Mouse (Mus musculus): ENCODE measurements around the gene Rps6ka4. TPM values are rescaled to one million over a fixed set of nuclear protein-coding genes. Genes with fewer than 3 reads are reported as not detected.

Rps6ka4 gene
- total RNA-seq, 2 experiments from 2014 or later, result 9.4 to 10.2 TPM

DNA sequence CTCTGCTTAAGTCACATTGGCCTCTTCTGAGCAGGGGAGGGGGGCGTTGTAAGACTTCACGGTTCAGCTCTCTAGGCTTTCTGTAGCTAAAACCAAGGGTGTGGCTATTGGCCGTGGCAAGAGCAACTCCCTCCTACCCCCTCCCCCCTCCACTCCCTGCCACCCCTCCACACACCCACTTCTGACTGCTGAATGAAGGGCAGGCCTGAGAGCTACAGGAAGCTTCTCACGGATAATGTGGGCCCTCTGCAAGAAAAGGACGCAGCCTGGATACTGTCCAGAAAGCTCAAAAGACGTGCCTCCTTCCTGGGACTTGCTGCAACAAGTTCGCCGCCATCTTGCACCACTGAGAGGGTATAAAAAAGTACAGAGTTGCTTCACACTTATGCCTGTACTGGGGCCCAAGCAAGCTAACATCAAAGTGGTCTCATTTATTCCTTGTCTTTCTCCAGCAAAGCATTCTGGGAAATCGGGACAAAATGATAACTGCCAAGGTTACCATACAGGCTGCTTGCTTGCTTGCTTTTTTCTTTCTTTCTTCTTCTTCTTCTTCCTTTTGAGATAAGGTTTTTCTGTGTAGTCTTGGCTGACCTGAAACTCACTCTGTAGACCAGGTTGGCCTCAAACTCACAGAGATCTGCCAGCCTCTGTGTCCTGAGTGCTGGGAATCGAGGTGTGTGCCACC, 21.2 kb downstream of the Rps6ka4 start:
- ATAC-seq (replicated peaks; ENCODE audit: low FRiP score, low TSS enrichment, poor library complexity, severe bottlenecking), result 0 out of 2 replicates have a peak, but pooled peaks have one; percentile 31

DNA sequence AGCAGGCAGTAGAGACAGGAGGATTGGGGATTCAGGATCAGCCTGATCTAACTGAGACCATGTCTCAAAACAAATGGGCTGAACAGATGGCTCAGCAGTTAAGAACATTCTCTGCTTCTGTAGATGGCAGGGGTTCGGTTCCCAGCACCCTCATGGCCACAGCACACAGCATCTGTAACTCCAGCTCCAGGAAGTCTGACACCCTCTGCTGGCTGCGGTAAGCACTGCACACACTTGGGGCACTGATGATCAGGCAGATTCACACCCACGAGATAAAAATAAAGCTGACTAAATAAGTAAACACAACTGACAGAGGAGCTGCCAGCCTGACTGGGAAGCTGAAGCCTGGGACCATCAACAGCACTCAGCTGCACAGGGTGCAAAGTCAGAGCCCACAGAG, 25.5 kb downstream of the Rps6ka4 start:
- ATAC-seq (replicated peaks; ENCODE audit: low FRiP score, low TSS enrichment, poor library complexity, severe bottlenecking), result no peak

DNA sequence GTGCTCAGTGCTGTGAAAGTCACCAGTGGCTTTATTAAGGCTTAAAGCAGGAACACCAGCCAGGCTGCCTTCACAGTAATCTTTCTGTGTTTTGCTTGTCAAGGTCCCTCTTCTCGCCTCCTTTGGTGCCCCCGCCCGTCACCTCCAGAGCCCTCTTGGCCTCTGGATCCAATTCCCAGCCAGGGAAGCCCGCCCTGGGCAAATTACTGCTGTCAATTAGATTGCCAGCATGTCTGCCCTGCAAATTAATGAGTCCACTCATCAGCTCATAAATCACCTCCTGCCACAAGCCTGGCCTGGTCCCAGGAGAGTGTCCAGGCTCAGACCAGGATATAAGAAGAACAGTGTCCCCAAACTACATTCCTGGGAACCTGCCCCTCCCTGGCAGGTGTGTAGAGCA, 26.1 kb downstream of the Rps6ka4 start:
- ATAC-seq (replicated peaks; ENCODE audit: low FRiP score, low TSS enrichment, poor library complexity, severe bottlenecking), result no peak

Other genes with a start within 250 kb of the Rps6ka4 start
- gene Ccdc88b, start 17.6 kb upstream of the Rps6ka4 start, total RNA-seq (2014; fragmentation: Nextera tagmentation), result 10.1 and 17.8 TPM in 2 replicates
- 14.9 and 17.8 TPM in 2 replicates for gene Ccdc88b, start 17.6 kb upstream of the Rps6ka4 start, total RNA-seq (2017)
- gene Trmt112, start 69.1 kb upstream of the Rps6ka4 start, total RNA-seq (2014; fragmentation: Nextera tagmentation), result 185 and 221 TPM in 2 replicates
- 235 and 364 TPM in 2 replicates for gene Trmt112, start 69.1 kb upstream of the Rps6ka4 start, total RNA-seq (2017)
- 76.5 and 87.1 TPM in 2 replicates for gene Prdx5, start 69.5 kb upstream of the Rps6ka4 start, total RNA-seq (2014; fragmentation: Nextera tagmentation)
- 101 and 126 TPM in 2 replicates for gene Prdx5, start 69.5 kb upstream of the Rps6ka4 start, total RNA-seq (2017)
- gene Esrra, start 81.2 kb upstream of the Rps6ka4 start, total RNA-seq (2014; fragmentation: Nextera tagmentation), result 14.1 and 18.9 TPM in 2 replicates
- 10.8 and 18.4 TPM in 2 replicates for gene Esrra, start 81.2 kb upstream of the Rps6ka4 start, total RNA-seq (2017)
- gene Catsperz, start 84.7 kb upstream of the Rps6ka4 start, total RNA-seq (2014; fragmentation: Nextera tagmentation), result not detected in 2 replicates
- not detected in 2 replicates for gene Catsperz, start 84.7 kb upstream of the Rps6ka4 start, total RNA-seq (2017)
- not detected in 2 replicates for gene Kcnk4, start 93.9 kb upstream of the Rps6ka4 start, total RNA-seq (2014; fragmentation: Nextera tagmentation)
- not detected in 2 replicates for gene Kcnk4, start 93.9 kb upstream of the Rps6ka4 start, total RNA-seq (2017)
- gene Bad, start 101.2 kb upstream of the Rps6ka4 start, total RNA-seq (2014; fragmentation: Nextera tagmentation), result 17.5 and 20.6 TPM in 2 replicates
- gene Bad, start 101.2 kb upstream of the Rps6ka4 start, total RNA-seq (2017), result 29.0 and 39.2 TPM in 2 replicates
- 8.0 and 16.1 TPM in 2 replicates for gene Gpr137, start 101.8 kb upstream of the Rps6ka4 start, total RNA-seq (2014; fragmentation: Nextera tagmentation)
- 7.0 and 15.7 TPM in 2 replicates for gene Gpr137, start 101.8 kb upstream of the Rps6ka4 start, total RNA-seq (2017)
- 316 and 412 TPM in 2 replicates for gene Ppp1r14b, start 134.3 kb upstream of the Rps6ka4 start, total RNA-seq (2014; fragmentation: Nextera tagmentation)
- gene Ppp1r14b, start 134.3 kb upstream of the Rps6ka4 start, total RNA-seq (2017), result 174 and 192 TPM in 2 replicates
- gene Plcb3, start 135.8 kb upstream of the Rps6ka4 start, total RNA-seq (2014; fragmentation: Nextera tagmentation), result 12.1 and 18.6 TPM in 2 replicates
- 4.3 and 4.8 TPM in 2 replicates for gene Plcb3, start 135.8 kb upstream of the Rps6ka4 start, total RNA-seq (2017)
- 63.5 and 120 TPM in 2 replicates for gene Fkbp2, start 139.9 kb upstream of the Rps6ka4 start, total RNA-seq (2014; fragmentation: Nextera tagmentation)
- 72.8 and 85.4 TPM in 2 replicates for gene Fkbp2, start 139.9 kb upstream of the Rps6ka4 start, total RNA-seq (2017)
- 56.3 and 71.4 TPM in 2 replicates for gene Vegfb, start 147.0 kb upstream of the Rps6ka4 start, total RNA-seq (2014; fragmentation: Nextera tagmentation)
- gene Vegfb, start 147.0 kb upstream of the Rps6ka4 start, total RNA-seq (2017), result 13.2 and 16.9 TPM in 2 replicates
- gene Dnajc4, start 151.9 kb upstream of the Rps6ka4 start, total RNA-seq (2014; fragmentation: Nextera tagmentation), result 15.0 and 17.0 TPM in 2 replicates
- gene Dnajc4, start 151.9 kb upstream of the Rps6ka4 start, total RNA-seq (2017), result 8.5 and 11.5 TPM in 2 replicates
- gene Nudt22, start 155.5 kb upstream of the Rps6ka4 start, total RNA-seq (2014; fragmentation: Nextera tagmentation), result 11.1 TPM in 2 replicates
- 5.4 and 6.5 TPM in 2 replicates for gene Nudt22, start 155.5 kb upstream of the Rps6ka4 start, total RNA-seq (2017)
- gene Trpt1, start 155.5 kb upstream of the Rps6ka4 start, total RNA-seq (2014; fragmentation: Nextera tagmentation), result 0.57 and 1.9 TPM in 2 replicates
- 3.4 TPM in 1 of 2 replicates, not detected in the other for gene Trpt1, start 155.5 kb upstream of the Rps6ka4 start, total RNA-seq (2017)
- 151 and 153 TPM in 2 replicates for gene Fermt3, start 178.8 kb upstream of the Rps6ka4 start, total RNA-seq (2014; fragmentation: Nextera tagmentation)
- gene Fermt3, start 178.8 kb upstream of the Rps6ka4 start, total RNA-seq (2017), result 220 and 247 TPM in 2 replicates
- gene Stip1, start 199.3 kb upstream of the Rps6ka4 start, total RNA-seq (2014; fragmentation: Nextera tagmentation), result 183 and 212 TPM in 2 replicates
- gene Stip1, start 199.3 kb upstream of the Rps6ka4 start, total RNA-seq (2017), result 309 and 310 TPM in 2 replicates
- 19.1 and 25.9 TPM in 2 replicates for gene Macrod1, start 216.2 kb upstream of the Rps6ka4 start, total RNA-seq (2014; fragmentation: Nextera tagmentation)
- gene Macrod1, start 216.2 kb upstream of the Rps6ka4 start, total RNA-seq (2017), result 6.1 and 10.3 TPM in 2 replicates

All from megakaryocyte-erythroid progenitor cell, adult 5-6 weeks (primary cell).